Mouse (Mus musculus): Measurements from ENCODE around the gene Fam163a. TPM values are rescaled to one million over a fixed set of nuclear protein-coding genes. Genes with fewer than 3 reads are reported as not detected.

Gene Fam163a
- polyA plus RNA-seq, 1 experiment from 2014 or later, result 4.2 TPM

GRCm38 (mm10) chr1:156184158-156184571 lies 20.7 kb downstream of the Fam163a start:
- no peak for ATAC-seq (ENCODE audit: insufficient read depth, low FRiP score)
- H3K4me2 ChIP-seq (ENCODE audit: low read depth, low read length), result no peak overlapping the region
- H3K27ac ChIP-seq (ENCODE audit: low read length), result no peak overlapping the region

GRCm38 (mm10) chr1:156183176-156183958 lies 21.5 kb downstream of the Fam163a start:
- Histone ChIP-seq H3K36me3 (ENCODE audit: control insufficient read depth, insufficient read depth, low read length) (no peaks in the 10 kb centered on the region), H3K9me3 (replicated peaks; ENCODE audit: control insufficient read depth, low read length) (no peaks in the 10 kb centered on the region), H3K27me3 (ENCODE audit: control insufficient read depth, insufficient read depth, low read length) (no peaks in the 10 kb centered on the region; the same call in 1 of the 2 replicates), H3K4me2 (ENCODE audit: low read depth, low read length) (no peak overlapping the region), H3K9ac (ENCODE audit: low read length) (no peak overlapping the region), H3K4me3 (replicated peaks; ENCODE audit: low read length) (no peak overlapping the region), H3K4me1 (ENCODE audit: control insufficient read depth, insufficient read depth, low read length) (peaks cover 14% of the 10 kb centered on the region), H3K27ac (ENCODE audit: low read length) (no peak overlapping the region)
- no peak for ATAC-seq (ENCODE audit: insufficient read depth, low FRiP score)
- 27% methylated on average over 6 of the region's 6 CpGs for WGBS

More at GRCm38 (mm10) chr1:156184158-156184571, 20.7 kb downstream of the Fam163a start:
- Histone ChIP-seq H3K9me3 (replicated peaks; ENCODE audit: control insufficient read depth, low read length) (no peaks in the 10 kb centered on the region), H3K36me3 (ENCODE audit: control insufficient read depth, insufficient read depth, low read length) (no peaks in the 10 kb centered on the region), H3K4me1 (ENCODE audit: control insufficient read depth, insufficient read depth, low read length) (peaks cover 14% of the 10 kb centered on the region), H3K4me3 (replicated peaks; ENCODE audit: low read length) (no peak overlapping the region), H3K27me3 (ENCODE audit: control insufficient read depth, insufficient read depth, low read length) (no peaks in the 10 kb centered on the region; the same call in 1 of the 2 replicates), H3K9ac (ENCODE audit: low read length) (no peak overlapping the region)
- WGBS, result 10% methylated on average over 11 of the region's 11 CpGs

DNA sequence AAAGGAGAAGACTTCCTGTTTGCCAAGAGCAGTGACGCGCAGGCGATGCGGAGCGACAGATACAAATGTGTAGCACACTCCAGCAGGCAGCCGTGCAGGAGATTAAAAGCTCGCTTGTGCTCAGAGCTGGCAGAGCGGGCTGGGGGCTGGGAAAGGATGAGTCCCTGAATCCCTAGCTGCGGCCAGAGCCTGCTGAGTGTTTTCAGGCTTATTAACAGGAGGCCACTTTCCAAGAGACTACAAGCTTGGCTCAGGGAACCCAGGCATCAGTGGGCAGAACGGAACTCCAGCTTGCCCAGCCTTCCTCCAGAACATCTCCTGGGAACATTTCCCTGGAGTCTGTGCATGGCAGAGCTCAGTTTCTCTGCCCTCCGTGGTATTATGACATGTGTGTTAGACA lies 25.0 kb downstream of the Fam163a start:
- Histone ChIP-seq H3K4me1 (ENCODE audit: control insufficient read depth, insufficient read depth, low read length) (peaks cover 14% of the 10 kb centered on the region), H3K27me3 (ENCODE audit: control insufficient read depth, insufficient read depth, low read length) (no peaks in the 10 kb centered on the region), H3K4me2 (ENCODE audit: low read depth, low read length) (no peak overlapping the region), H3K9me3 (replicated peaks; ENCODE audit: control insufficient read depth, low read length) (no peaks in the 10 kb centered on the region), H3K4me3 (replicated peaks; ENCODE audit: low read length) (no peak overlapping the region), H3K27ac (ENCODE audit: low read length) (no peak overlapping the region; the same call in 1 of the 2 replicates), H3K36me3 (ENCODE audit: control insufficient read depth, insufficient read depth, low read length) (no peaks in the 10 kb centered on the region), H3K9ac (ENCODE audit: low read length) (no peak overlapping the region)
- peak; percentile 53 for ATAC-seq (ENCODE audit: insufficient read depth, low FRiP score)
- 26% methylated on average over 11 of the region's 11 CpGs for whole genome bisulfite sequencing

DNA sequence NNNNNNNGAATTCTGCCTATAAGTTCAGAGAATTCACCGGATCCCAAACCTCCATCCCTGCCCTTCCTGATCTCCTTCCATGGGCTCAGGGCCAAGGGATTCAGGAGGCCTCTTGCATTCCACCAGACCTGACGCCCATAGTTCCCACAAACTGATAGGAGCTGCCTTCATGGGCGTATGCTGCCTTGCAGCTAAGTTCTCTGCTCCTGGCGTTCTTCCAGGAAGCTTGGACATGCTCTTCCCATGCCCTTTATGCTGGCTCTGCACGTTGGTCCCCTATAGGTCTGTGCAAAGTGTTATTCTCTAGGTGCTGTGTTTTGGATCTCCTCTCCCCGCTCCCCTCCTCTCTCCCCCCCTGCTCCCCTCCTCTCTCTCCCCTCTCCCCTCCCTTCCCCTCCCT lies 36.1 kb downstream of the Fam163a start:
- no peaks in the 10 kb centered on the region for H3K27me3 ChIP-seq (ENCODE audit: control insufficient read depth, insufficient read depth, low read length)
- 17% methylated on average over 6 of the region's 6 CpGs for WGBS
- no peaks in the 10 kb centered on the region for H3K36me3 ChIP-seq (ENCODE audit: control insufficient read depth, insufficient read depth, low read length)
- H3K9ac ChIP-seq (ENCODE audit: low read length), result no peak overlapping the region
- no peak overlapping the region for H3K4me2 ChIP-seq (ENCODE audit: low read depth, low read length)
- no peak for ATAC-seq (ENCODE audit: insufficient read depth, low FRiP score)
- no peak overlapping the region for H3K27ac ChIP-seq (ENCODE audit: low read length)
- no peaks in the 10 kb centered on the region for H3K4me1 ChIP-seq (ENCODE audit: control insufficient read depth, insufficient read depth, low read length)
- no peak overlapping the region for H3K4me3 ChIP-seq (replicated peaks; ENCODE audit: low read length)
- no peaks in the 10 kb centered on the region for H3K9me3 ChIP-seq (replicated peaks; ENCODE audit: control insufficient read depth, low read length)

DNA sequence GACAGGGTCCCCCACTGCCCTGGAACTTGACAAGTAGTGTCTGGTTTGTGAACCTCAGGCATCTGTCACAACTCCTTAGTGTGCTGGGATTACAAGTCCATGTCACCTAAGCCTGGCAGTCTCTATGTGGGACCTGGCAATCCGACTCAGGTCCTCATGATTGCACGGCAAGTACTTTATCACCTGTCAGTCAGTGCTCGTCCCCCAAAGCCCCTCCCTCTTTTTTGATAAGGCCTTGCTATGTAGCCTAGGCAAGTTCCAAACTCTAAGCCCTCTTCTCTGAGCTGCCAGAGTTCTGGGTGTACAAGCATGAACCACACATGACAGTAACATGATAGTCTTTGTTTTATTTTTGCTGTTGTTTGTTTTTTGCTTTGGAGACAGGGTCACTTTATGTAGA lies 88.1 kb downstream of the Fam163a start:
- Histone ChIP-seq H3K9ac (ENCODE audit: low read length) (no peak overlapping the region), H3K27me3 (ENCODE audit: control insufficient read depth, insufficient read depth, low read length) (no peaks in the 10 kb centered on the region), H3K27ac (ENCODE audit: low read length) (no peak overlapping the region), H3K4me2 (ENCODE audit: low read depth, low read length) (no peak overlapping the region), H3K4me3 (replicated peaks; ENCODE audit: low read length) (no peak overlapping the region), H3K9me3 (replicated peaks; ENCODE audit: control insufficient read depth, low read length) (no peaks in the 10 kb centered on the region), H3K4me1 (ENCODE audit: control insufficient read depth, insufficient read depth, low read length) (no peaks in the 10 kb centered on the region), H3K36me3 (ENCODE audit: control insufficient read depth, insufficient read depth, low read length) (no peaks in the 10 kb centered on the region)
- ATAC-seq (ENCODE audit: insufficient read depth, low FRiP score), result no peak
- 44% methylated on average over 3 of the region's 3 CpGs for WGBS

GRCm38 (mm10) chr1:156113884-156114499 lies 90.8 kb downstream of the Fam163a start:
- no peak for ATAC-seq (ENCODE audit: insufficient read depth, low FRiP score)
- Histone ChIP-seq H3K4me3 (replicated peaks; ENCODE audit: low read length) (no peak overlapping the region), H3K9me3 (replicated peaks; ENCODE audit: control insufficient read depth, low read length) (no peaks in the 10 kb centered on the region), H3K9ac (ENCODE audit: low read length) (no peak overlapping the region), H3K27ac (ENCODE audit: low read length) (no peak overlapping the region), H3K36me3 (ENCODE audit: control insufficient read depth, insufficient read depth, low read length) (no peaks in the 10 kb centered on the region), H3K27me3 (ENCODE audit: control insufficient read depth, insufficient read depth, low read length) (no peaks in the 10 kb centered on the region), H3K4me2 (ENCODE audit: low read depth, low read length) (no peak overlapping the region), H3K4me1 (ENCODE audit: control insufficient read depth, insufficient read depth, low read length) (no peaks in the 10 kb centered on the region)
- 75% methylated on average over 8 of the region's 8 CpGs for WGBS

- Histone ChIP-seq H3K4me3 (replicated peaks; ENCODE audit: low read length) (no peak overlapping the region), H3K4me2 (ENCODE audit: low read depth, low read length) (no peak overlapping the region), H3K36me3 (ENCODE audit: control insufficient read depth, insufficient read depth, low read length) (no peaks in the 10 kb centered on the region), H3K4me1 (ENCODE audit: control insufficient read depth, insufficient read depth, low read length) (no peaks in the 10 kb centered on the region), H3K27ac (ENCODE audit: low read length) (peak overlapping the region; percentile 26; the same call in 1 of the 2 replicates), H3K9ac (ENCODE audit: low read length) (no peak overlapping the region), H3K27me3 (ENCODE audit: control insufficient read depth, insufficient read depth, low read length) (no peaks in the 10 kb centered on the region), H3K9me3 (replicated peaks; ENCODE audit: control insufficient read depth, low read length) (no peaks in the 10 kb centered on the region)
- WGBS, result 57% methylated on average over 7 of the region's 7 CpGs
- ATAC-seq (ENCODE audit: insufficient read depth, low FRiP score), result no peak
Observed at GRCm38 (mm10) chr1:156112142-156112541, 92.7 kb downstream of the Fam163a start.

GRCm38 (mm10) chr1:156111728-156112127 lies 93.1 kb downstream of the Fam163a start:
- H3K27me3 ChIP-seq (ENCODE audit: control insufficient read depth, insufficient read depth, low read length), result no peaks in the 10 kb centered on the region
- H3K9me3 ChIP-seq (replicated peaks; ENCODE audit: control insufficient read depth, low read length), result no peaks in the 10 kb centered on the region
- H3K9ac ChIP-seq (ENCODE audit: low read length), result no peak overlapping the region
- H3K27ac ChIP-seq (ENCODE audit: low read length), result 0 out of 2 replicates have a peak overlapping the region, but pooled peaks have one; percentile 26
- no peaks in the 10 kb centered on the region for H3K4me1 ChIP-seq (ENCODE audit: control insufficient read depth, insufficient read depth, low read length)
- WGBS, result 22% methylated on average over 12 of the region's 12 CpGs
- no peak overlapping the region for H3K4me3 ChIP-seq (replicated peaks; ENCODE audit: low read length)
- H3K4me2 ChIP-seq (ENCODE audit: low read depth, low read length), result no peak overlapping the region
- ATAC-seq (ENCODE audit: insufficient read depth, low FRiP score), result no peak
- H3K36me3 ChIP-seq (ENCODE audit: control insufficient read depth, insufficient read depth, low read length), result no peaks in the 10 kb centered on the region

GRCm38 (mm10) chr1:156111090-156111489 lies 93.7 kb downstream of the Fam163a start:
- Histone ChIP-seq H3K4me1 (ENCODE audit: control insufficient read depth, insufficient read depth, low read length) (no peaks in the 10 kb centered on the region), H3K27ac (ENCODE audit: low read length) (no peak overlapping the region), H3K4me3 (replicated peaks; ENCODE audit: low read length) (no peak overlapping the region), H3K36me3 (ENCODE audit: control insufficient read depth, insufficient read depth, low read length) (no peaks in the 10 kb centered on the region), H3K27me3 (ENCODE audit: control insufficient read depth, insufficient read depth, low read length) (no peaks in the 10 kb centered on the region), H3K9ac (ENCODE audit: low read length) (no peak overlapping the region), H3K9me3 (replicated peaks; ENCODE audit: control insufficient read depth, low read length) (no peaks in the 10 kb centered on the region), H3K4me2 (ENCODE audit: low read depth, low read length) (no peak overlapping the region)
- ATAC-seq (ENCODE audit: insufficient read depth, low FRiP score), result no peak
- 80% methylated on average over 9 of the region's 9 CpGs for WGBS

All from stomach, embryonic 16.5 days (tissue).